Mouse (Mus musculus) cerebellum, adult 2 months (tissue): ENCODE results near the gene Mageb18.

Experiments used
- CTCF ChIP-seq: fragments of 200-500 bp; IDR thresholded peaks from 2 replicates; pipeline ENCODE4 v1.5.1; 2011; ENCODE audit warnings: low read depth, mild to moderate bottlenecking, control low read depth, low read length, moderate library complexity, borderline replicate concordance; ENCODE audit not compliant: insufficient read depth
- POLR2A ChIP-seq: fragments of 200-500 bp; IDR thresholded peaks from 2 replicates; pipeline ENCODE4 v1.6.1; 2011; ENCODE audit warnings: low read length, control low read depth, borderline replicate concordance; ENCODE audit not compliant: insufficient read depth

DNA sequence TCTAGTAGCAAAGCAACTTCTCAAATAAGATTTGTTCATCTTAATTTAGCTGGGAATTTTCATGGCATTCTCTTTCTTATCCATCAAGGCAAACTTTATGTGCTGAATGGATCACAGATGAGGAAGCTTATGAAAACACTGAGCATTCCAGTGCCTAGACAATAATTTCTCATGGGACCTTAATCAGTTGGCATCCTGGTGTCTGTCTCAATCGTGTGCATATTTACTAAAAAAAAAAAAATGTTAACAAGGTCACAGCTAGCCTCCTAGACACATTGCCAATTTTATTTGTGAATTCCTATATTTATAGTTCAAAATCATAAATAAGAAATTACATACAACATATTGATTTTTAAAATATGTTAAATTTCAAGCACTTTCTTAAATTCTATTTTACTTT lies at the start of gene Mageb18:
- TF ChIP-seq CTCF (no peak), POLR2A (no peak)
